Mouse (Mus musculus) heart, postnatal 14 days (tissue): ENCODE measurements at regions not wholly inside any gene's neighbourhood (a gene's known extent, or its start where the extent isn't known, plus 50 kb on each side); places are given as distances from the start of the nearest gene placed in this dataset.

ENCODE experiments used
- DNase-seq, 2 experiments: peaks; one replicate each; pipeline ENCODE4 v3.0.0; 2021 to 2022
- intact Hi-C: fragments of 180-260 bp; cut with DNase I; formaldehyde crosslinking; loops from one replicate; pipeline ENCODE4 v1.15.1; 2025

DNA sequence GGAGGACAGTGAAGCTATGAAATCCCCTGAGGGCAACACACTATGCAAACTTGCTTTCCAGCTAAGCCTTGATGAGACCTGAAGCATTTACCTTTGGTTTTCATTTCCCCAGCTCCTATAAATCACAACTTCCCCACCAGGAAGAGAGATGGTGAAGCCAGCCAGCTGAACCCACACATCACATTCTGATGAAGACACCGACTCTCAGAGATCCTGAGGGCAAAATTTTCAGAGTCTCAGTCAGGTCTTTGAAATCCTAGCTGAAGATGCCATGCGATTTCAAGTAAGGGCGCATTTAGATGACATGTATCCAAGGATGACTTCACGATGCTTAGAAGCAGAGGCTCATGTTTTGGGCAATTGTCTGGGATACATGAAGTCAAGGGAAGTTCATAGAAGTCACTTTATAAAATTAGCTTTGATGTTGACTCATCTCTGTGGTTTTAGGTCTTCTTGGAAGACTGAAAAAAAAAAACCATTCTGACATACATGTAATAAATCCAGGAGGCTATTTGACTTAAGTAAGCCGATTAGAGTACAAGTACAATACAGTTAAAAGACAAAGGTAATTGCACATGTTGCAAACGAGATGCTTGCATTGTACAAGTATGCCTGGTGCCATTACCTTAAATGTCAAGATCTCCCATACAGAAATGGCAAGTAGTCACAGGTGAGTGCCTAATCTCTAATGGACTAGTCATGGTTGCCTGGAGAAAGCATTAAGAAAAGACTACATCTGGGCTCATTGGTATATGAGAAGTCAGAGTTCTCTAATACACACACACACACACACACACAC, 391.1 kb upstream of the Prickle1 start:
- intact Hi-C loops: no loop called here

DNA sequence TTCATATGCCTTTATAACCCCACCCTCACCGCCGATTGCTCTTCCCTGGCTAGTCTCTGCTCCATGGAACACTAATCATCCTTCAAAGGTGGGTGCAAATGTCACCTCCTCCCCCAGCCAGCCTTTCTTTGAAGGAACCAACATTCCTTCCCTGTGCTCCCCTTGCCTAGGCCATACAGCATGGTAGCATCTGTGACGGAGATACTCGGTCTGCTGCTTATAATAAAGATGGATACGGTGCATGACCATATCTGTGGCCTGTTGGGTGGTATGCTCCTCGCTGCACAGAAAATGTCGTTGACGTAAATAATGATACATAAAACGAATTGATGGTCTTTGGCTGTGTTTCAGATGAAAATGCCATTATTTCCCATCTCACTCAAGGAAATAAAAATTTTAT, 386.4 kb upstream of the Prickle1 start:
- intact Hi-C loops: no loop called here
- DNase-seq: no peak

More for the DNA sequence above, 391.1 kb upstream of the Prickle1 start:
- no peak for DNase-seq

DNA sequence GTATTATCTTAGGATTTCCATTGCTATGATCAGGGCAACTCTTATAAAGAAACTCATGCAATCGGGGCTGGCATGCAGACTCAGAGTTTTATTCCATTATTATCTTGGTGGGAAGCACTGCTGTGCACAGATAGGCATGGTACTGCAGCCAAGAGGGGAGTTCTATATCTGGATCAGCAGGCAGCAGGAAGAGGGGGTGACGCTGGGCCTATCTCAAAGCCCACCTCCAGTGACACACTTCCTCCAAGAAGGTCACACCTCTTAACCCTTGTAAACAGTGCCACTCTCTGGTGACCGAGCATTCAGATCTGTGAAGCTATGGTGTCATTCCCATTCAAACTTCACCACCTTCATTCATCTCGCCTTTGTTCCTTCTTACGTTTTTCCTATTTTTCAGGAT, 381.8 kb upstream of the Prickle1 start:
- peak; percentile 4 to 14 for DNase-seq
- intact Hi-C loops: loop anchor here (2.0 kb wide), 1 partner anchor 383 kb away; the partner anchor contains the start of gene Prickle1

DNA sequence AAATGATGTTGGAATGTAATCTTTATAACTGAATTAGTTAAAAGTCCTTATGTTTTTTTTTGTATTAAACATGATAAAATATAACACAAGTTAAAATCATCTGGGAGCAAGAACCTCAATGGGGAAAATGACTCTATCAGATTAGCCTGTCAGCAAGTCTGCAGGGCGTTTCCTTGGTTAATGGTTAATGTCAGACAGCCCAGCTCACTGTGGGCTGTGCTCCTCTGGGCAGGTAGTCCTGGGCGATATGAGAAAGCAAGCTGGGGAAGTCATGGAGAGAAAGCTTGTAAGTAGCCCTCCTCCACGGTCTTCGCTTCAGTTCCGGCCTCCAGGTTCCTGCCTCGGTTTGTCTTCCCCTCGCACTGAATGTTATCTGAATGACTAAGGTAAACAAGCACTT, 379.0 kb upstream of the Prickle1 start:
- intact Hi-C loops: no loop called here
- DNase-seq: no peak

DNA sequence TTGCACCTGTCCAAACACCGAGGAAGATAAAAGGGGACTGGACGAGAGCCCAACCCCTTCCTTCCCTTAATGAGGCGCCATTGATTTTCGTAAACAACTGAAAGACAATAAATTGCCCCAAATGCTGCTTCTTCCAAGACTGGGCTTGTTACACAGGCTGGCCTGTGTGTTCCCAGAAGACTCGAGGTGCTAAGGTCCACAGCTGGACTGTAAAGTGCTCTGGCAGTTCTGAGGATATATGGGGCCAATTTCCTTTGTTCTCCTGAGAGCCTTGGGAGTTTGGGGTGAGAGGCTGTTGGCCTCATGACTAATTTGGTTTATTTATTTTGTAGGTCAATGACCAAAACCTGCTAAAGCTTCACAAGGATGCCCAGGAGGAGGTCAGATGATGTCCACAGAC, 377.3 kb upstream of the Prickle1 start:
- DNase-seq: no peak
- intact Hi-C loops: no loop called here

DNA sequence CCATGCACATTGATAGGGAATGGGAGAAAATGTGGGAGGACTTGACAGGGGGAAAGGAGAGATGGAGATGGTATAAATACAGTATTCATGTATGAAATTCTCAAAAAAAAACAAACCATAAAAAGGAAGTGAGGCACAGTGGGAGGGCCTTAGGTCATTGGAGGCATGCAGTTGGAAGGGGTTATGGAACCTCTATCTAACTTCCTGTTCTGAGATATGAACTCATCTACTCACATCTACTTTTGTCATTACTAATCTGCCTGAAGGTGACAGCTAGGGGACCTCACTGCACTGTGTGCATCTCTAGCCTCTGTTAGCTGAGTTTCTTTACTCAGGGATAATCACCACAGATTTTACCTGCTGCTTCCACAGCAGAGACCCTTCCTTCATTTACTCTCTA, 366.3 kb upstream of the Prickle1 start:
- intact Hi-C loops: no loop called here
- no peak for DNase-seq

DNA sequence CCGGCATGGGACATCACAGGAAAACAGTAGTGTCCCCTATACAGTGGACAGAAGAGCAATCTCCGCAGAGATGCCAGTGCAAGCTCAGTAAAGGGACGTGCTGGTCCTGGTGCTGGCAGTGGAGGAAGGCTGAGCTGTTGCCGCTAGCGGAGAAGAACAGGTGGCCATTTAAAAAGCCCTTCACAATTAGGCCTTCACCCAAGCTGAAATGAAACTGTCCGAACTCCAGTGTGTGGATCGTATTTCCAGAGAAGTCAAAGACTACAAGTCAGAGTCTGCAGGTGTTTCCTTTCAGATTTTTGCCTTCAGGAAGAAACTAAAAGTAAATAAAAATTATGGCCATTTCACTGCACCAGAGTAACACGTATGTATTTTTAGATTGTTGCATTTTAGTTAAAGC, 364.2 kb upstream of the Prickle1 start:
- intact Hi-C loops: no loop called here
- DNase-seq: no peak

DNA sequence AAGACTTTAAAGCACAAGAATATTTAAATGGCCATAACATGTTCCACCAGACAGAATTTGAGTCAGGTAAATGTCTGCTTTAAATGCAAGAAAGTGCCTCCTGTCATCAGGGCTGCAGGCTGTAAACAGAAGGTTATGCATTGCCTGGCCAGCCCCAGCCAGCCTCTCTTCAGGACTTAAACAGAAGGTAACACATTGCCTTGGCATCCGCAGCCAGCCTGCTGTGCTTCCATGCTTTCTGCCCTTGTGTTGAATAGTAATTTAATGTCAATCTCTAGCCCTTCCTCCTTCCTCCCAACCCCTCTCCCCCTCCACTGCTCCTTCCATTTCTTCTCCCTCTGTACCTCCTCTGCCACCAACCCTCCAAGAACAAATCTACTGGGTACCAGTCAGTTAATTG, 362.4 kb upstream of the Prickle1 start:
- intact Hi-C loops: no loop called here
- DNase-seq: no peak

DNA sequence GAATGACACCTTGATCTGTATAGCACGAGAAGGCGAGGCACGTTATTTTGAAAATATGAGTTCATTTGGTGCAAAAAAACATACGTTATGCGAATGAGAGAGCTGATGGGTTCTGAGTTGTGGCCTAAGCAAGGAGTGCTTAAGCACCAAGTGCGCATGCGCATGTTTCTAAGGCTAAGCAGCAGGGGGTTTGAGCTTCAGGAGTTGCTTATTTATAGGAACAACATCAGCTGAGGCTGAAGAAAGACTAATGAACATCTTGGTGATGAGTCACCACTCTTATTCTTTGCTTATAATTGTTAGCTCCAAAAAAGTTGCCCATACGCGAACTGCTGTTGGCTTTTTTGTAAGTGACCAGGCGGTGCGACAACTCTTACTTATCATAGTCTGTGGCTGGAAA, 361.1 kb upstream of the Prickle1 start:
- no peak for DNase-seq
- intact Hi-C loops: no loop called here

DNA sequence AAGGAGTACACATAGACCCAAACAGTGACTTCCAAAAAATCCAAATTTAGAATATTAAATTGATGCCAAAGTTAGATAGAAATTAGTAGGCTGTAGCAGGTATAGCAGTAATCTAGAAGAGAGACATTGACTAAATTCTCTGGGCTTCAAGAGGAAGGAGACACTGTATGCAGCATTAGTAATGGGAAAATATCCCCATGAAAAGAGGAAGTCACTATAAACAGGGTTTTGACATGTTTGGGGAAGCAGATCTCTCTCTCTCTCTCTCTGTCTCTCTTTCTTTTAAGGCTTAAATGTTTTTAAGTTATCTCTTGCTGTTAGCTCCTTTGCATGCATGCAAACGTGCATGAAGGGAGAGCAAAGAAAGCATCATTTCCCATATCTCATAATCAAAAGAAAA, 357.9 kb upstream of the Prickle1 start:
- DNase-seq: no peak
- intact Hi-C loops: no loop called here

DNA sequence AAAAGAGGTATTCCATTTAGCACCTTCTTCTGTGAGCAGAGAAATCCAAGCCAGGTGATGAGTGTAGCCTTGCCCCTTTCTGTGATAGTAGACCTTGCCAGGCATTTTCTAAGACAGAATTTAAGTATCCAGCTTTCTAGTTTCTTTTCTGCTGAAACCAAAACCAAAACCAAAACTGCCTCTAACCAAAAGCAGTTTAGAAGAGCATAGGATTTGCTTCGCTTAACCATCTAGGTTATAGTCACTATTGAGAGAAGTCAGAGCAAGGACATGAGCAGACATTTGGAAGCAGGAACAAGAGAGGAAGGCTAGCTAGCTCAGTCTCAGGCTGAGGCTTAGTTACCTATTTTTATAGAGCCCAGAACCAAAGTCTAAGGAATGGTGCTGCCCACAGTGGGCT, 354.8 kb upstream of the Prickle1 start:
- no peak for DNase-seq
- intact Hi-C loops: no loop called here

DNA sequence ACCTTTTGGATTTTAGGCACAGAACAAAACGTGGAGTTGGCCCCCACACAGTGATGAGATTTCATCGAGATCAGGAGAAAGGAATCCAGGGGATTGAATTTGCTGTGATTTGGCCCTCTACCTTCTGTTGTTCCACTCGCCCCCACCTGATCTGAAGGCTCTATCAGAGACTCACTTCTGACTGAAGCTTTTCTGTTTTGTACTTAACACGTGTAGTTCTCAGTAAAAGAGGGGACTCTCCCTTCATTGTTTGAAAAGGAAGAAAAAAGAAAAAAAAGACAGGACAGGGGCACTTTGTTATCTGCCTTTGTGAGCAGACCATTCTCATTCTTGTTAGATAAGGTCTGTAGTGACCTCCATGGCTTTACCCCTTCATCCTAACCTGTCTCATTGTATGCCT, 353.2 kb upstream of the Prickle1 start:
- intact Hi-C loops: no loop called here
- no peak for DNase-seq

DNA sequence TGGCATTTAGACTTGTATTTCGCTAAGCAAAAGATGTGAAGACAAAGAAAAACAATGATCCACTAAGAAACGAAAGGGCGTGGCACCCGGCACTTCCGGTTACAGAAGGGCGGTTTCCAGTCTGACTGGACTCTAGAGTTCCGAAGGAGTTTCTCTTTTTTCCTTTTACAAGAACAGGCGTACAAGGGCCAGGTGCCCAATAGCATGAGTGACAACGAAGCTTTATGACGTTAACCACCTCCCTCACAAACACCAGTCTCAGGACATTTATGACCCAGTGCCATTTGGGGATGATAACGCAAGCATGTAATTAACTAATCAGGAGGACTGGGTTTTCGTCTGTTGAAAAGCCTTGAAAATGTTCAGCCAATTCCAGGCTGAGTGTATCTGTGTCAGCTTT, 347.9 kb upstream of the Prickle1 start:
- intact Hi-C loops: no loop called here
- DNase-seq: no peak

DNA sequence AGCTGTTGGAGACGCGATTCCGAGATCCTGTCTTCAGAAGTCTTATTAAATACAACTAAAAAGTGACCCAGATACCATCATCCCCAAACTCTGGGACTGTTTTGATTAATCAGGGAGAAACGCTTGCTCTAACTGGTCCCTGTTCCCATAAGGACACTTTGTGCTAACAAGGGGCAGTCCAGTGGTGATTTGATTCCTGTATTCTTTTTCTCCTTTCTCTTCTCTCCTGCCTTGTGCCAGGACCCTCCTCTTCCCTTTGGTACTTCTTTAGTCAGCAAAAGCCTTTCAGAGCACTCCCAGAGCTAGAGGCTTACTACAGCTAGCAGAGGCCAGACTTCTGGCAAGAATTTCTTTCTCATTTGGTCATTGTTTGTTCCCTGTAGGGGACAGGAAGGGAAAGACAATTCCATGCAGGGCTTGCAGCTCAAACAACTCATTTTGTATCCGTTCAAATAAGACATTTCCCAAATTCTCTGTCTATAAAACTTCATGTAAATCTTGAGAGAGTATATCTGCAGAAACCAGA, 337.3 kb upstream of the Prickle1 start:
- no peak for DNase-seq
- intact Hi-C loops: no loop called here

DNA sequence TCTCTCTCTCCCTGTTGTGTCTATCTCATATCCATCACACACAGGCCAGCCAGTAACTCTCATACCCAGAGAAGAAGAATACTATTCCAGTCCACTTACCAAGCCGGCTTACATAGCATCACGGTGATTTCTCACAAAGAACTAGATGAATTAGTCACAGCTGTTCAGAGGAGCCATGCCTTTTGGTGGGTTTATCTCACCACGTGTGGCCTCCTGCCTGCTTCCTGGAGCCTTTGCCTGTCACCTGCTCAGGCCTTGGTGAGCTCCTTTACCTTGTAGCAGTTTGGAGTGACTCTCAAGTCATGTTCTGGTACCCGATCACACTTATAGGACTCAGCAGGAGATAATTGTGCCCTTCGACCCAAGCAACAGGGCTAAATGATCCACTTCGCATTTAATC, 331.2 kb upstream of the Prickle1 start:
- DNase-seq: no peak
- intact Hi-C loops: no loop called here

DNA sequence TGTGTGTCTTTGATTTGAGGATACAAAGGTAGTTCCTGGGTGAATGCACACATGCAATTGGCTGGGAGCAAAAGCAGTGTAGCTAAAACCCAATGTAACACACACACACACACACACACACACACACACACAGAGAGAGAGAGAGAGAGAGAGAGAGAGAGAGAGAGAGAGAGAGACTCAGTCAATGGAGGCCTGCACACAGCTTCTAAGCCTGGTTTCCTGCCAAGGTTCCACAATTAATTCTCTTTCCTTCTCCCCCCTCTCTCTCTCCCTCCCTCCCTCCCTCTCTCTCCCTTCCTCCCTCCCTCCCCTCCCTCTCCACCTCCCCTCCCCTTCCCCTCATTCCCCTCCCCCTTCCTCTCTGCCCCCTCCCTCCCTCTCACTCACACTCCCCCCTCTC, 330.6 kb upstream of the Prickle1 start:
- DNase-seq: no peak
- intact Hi-C loops: no loop called here

DNA sequence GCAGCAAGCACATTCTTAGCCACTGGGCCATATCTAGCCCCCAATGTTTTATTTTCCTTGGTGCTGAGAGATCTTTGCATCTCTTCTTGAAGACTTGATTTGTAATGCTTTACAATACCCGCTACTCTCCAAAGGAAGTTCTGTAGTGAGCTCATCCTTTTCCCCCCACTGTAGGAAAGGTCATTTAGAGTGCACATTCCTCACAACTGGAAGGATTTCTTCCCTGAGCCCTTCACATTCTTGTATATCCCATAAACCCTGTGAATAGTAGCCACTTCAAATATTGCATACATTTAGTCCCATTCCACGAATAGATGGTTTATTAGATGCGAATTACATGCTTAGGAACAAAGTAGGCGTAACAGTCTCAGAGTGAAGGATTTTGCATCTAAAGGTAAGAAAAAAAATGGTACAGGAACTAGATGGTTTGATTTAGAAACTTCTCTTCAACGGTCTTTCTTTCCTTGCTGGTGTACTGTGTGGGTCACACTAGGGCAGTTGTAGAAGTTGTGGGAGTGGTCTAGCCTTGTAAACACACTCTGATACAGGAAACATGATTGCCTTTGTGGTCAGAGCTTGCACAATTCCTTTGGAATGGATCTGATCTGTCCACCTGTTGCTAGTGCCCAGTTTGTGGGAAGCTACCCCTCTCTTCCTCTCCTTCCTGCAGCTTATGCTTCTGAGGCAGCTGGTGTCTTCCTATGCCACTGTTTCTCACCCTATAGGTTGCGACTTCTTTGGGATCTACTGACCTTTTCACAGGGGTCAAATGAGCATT, 326.0 kb upstream of the Prickle1 start:
- intact Hi-C loops: no loop called here
- DNase-seq: no peak

DNA sequence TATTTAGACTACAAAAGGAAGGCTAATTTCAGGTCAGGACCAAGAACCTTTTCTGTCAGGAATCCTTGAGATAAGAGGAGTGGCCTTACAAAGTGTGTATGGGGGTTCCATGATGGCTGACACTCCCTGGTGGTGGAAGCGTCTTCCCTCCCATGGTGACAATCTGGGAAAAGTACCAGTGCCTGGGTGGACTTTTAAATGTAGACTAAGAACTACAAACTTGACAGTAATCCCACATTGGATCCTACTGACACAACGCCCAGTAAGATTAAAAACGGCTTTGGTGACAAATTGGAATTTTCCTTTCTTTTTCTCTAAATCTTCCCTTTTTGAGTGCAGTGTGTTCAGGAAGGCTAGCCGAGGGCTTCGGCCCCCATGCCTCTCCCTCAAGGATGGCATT, 325.3 kb upstream of the Prickle1 start:
- no peak for DNase-seq
- intact Hi-C loops: no loop called here

DNA sequence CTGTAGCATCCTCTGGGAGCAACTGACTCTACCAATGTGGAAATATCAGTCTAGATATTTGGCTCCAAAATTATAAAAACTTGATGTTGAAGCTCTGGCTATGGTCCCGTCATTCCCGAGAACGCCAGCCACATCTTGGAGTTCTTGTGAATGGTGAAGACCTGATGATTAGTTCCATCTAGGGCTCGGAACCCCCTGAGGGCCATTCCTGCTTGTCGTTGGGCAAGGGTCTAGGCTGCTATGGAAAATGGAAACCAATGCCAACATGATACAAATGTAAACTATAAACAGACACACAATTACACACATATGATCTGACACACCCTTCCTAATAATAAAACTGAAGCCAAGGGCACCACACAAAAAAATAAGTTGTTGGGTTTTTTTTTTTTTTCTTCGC, 323.9 kb upstream of the Prickle1 start:
- intact Hi-C loops: no loop called here
- no peak for DNase-seq

DNA sequence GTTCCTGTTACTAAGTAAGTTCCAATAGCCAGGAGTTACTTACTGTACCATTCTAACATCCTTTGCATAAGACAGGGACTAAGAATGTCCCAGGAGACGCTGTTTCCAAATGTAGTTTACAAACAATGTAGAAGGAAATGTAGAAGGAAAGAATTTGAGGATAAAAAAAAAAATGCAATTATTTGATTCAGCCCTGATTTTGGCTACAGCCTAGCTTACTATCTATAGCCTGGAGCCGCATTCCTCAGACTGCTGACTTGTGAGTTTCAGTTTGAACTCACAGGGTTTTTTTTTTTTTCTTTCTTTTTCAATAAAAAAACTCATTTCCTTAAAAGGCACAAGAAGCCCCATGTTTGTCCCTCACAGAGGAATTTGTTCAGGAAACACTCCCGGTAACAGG, 321.2 kb upstream of the Prickle1 start:
- DNase-seq: no peak
- intact Hi-C loops: no loop called here

DNA sequence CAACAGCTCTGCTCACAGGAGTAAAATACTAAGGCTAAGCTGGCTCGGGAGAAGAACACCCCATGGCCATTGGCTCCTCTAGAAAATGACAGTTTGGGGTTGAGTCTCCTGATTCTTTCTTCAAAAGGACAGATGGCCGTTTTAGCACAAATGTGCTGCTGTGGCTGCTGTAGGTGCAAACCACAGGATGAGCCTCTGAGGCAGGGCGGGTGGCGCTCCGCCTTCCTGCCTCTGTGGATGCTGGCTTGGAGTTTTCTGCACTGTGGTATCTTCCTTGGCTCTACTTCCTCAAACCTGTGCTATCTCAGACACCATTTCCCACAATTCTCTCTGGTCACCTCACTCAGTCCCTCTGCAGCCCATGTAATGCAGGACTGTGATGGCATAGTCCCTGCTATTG, 317.8 kb upstream of the Prickle1 start:
- intact Hi-C loops: no loop called here
- no peak for DNase-seq

DNA sequence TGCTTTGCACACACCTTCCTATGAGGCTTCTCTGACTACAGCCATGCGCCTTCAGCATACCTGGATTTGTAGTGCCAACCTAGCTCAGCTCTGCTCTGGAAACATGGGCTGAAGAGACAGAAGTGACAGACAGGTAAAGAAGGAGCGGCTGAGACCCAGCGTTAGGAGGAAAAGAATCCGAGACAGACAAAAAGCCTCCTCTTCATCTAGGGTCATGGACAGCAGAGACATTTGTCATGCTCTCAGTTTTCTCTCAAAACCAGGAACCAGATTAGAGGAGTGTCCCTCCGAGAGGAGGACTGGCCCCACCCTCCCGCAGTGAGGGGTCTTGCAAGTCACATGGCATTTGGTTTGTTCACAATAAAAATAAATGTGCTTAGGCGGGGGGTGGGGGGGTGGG, 317.4 kb upstream of the Prickle1 start:
- no peak for DNase-seq
- intact Hi-C loops: no loop called here
